In genomic region chr9:57606139-57606851, GRCm38 (mm10) we compare ENCODE assay signal across 9 mouse cellular contexts. TPM values are rescaled to one million over a fixed set of nuclear protein-coding genes. Genes with fewer than 3 reads are reported as not detected.
DNase-seq lines count a peak whose midpoint lies in the region; ATAC-seq and TF ChIP-seq lines count a peak whose summit lies in the region.
"Had no signal": no experiment of that assay in that cellular context is flagged by ENCODE, and none has a peak within 500 bp of the region (broad histone marks: within the 10 kb centered on the region; RNA-seq: fewer than 3 reads in every experiment).

Gene Cplx3 (minus strand): TSS chr9:57606281.

- 4% methylated on average over 24 of the region's 24 CpGs for WGBS in forebrain, embryonic 14.5 days
- WGBS in kidney, adult 2 months = 5% methylated on average over 24 of the region's 24 CpGs
- 8% methylated on average over 24 of the region's 24 CpGs for WGBS in stomach, embryonic 14.5 days

- peak within 1 kb of the TSS; percentile 32; the same call in 1 of the 2 replicates for H3K4me2 ChIP-seq in forebrain, embryonic 14.5 days (ENCODE audit: low read length)
- H3K4me2 ChIP-seq in stomach, embryonic 14.5 days (replicated peaks; ENCODE audit: low read depth, low read length) = no peak within 1 kb of the TSS
- H3K4me2 ChIP-seq: limb, embryonic 15.5 days had no signal

- no peak for TF ChIP-seq POLR2A in kidney, adult 2 months (IDR thresholded peaks at IDR 0.05; ENCODE audit: low read depth, low read length)

- no peak within 1 kb of the TSS for H3K4me3 ChIP-seq in forebrain, embryonic 14.5 days (ENCODE audit: low read depth, low read length)
- no peak within 1 kb of the TSS for H3K4me3 ChIP-seq in kidney, adult 2 months (ENCODE audit: insufficient read depth, low read depth, low read length)
- no peak within 1 kb of the TSS for H3K4me3 ChIP-seq in stomach, embryonic 14.5 days (ENCODE audit: low read depth, low read length)
- H3K4me3 ChIP-seq: limb, embryonic 15.5 days had no signal

- peaks cover 4% of the 10 kb centered on the region; the same call in 1 of the 2 replicates for H3K27me3 ChIP-seq in forebrain, embryonic 14.5 days (replicated peaks; ENCODE audit: control insufficient read depth, insufficient read depth, low read length)
- no peaks in the 10 kb centered on the region for H3K27me3 ChIP-seq in kidney, adult 2 months (replicated peaks; ENCODE audit: control insufficient read depth, insufficient read depth, low read length)
- no peaks in the 10 kb centered on the region for H3K27me3 ChIP-seq in stomach, embryonic 14.5 days (ENCODE audit: control insufficient read depth, insufficient read depth, low read length)

- TF ChIP-seq CTCF in kidney, adult 2 months (conservative IDR thresholded peaks at IDR 0.05; ENCODE audit: insufficient read depth, insufficient read length, low read depth, low read length) = no peak

- H3K36me3 ChIP-seq in forebrain, embryonic 14.5 days (ENCODE audit: control insufficient read depth, insufficient read depth, low read length) = no peaks in the 10 kb centered on the region
- no peaks in the 10 kb centered on the region for H3K36me3 ChIP-seq in kidney, adult 2 months (ENCODE audit: control insufficient read depth, insufficient read depth, low read length)
- H3K36me3 ChIP-seq in stomach, embryonic 14.5 days (ENCODE audit: control insufficient read depth, insufficient read depth, low read length) = no peaks in the 10 kb centered on the region
- H3K36me3 ChIP-seq: limb, embryonic 15.5 days had no signal

- H3K9me3 ChIP-seq in forebrain, embryonic 14.5 days (replicated peaks; ENCODE audit: control insufficient read depth, low read length) = no peaks in the 10 kb centered on the region
- H3K9me3 ChIP-seq in stomach, embryonic 14.5 days (ENCODE audit: control insufficient read depth, low read depth, low read length) = no peaks in the 10 kb centered on the region
- H3K9me3 ChIP-seq: limb, embryonic 15.5 days had no signal

- peak; percentile 41; the same call in 1 of the 2 replicates for ATAC-seq in forebrain, embryonic 14.5 days
- peak; percentile 51; the same call in 1 of the 2 replicates for ATAC-seq in megakaryocyte, adult 5-6 weeks (ENCODE audit: poor library complexity, severe bottlenecking)
- peak; percentile 53; the same call in 1 of the 2 replicates for ATAC-seq in stomach, embryonic 14.5 days (ENCODE audit: insufficient number of reproducible peaks, insufficient read depth, low FRiP score, low read depth)

- no peak within 1 kb of the TSS for H3K27ac ChIP-seq in forebrain, embryonic 14.5 days (ENCODE audit: low read depth, low read length)
- no peak within 1 kb of the TSS for H3K27ac ChIP-seq in kidney, adult 2 months (ENCODE audit: insufficient read depth, low read depth, low read length)
- H3K27ac ChIP-seq in stomach, embryonic 14.5 days (ENCODE audit: low read length) = no peak within 1 kb of the TSS
- H3K27ac ChIP-seq: limb, embryonic 15.5 days had no signal

- peak; percentile 90 for DNase-seq in heart, adult 11 months
- no peak for DNase-seq in heart, adult 9 months (ENCODE audit: low spot score in 2 of 2)
- peak; percentile 83 for DNase-seq in Muller cell, postnatal 12 days (ENCODE audit: inconsistent ontology term)
- peak; percentile 50 for DNase-seq in forebrain, embryonic 14.5 days (ENCODE audit: low spot score)
- DNase-seq in kidney, adult 2 months = peak; percentile 56
- DNase-seq in right cerebral cortex, postnatal 10 days (ENCODE audit: low spot score in 2 of 2) = no peak

- H3K4me1 ChIP-seq in forebrain, embryonic 14.5 days (ENCODE audit: control insufficient read depth, insufficient read depth, low read length) = peaks cover 16% of the 10 kb centered on the region
- H3K4me1 ChIP-seq in kidney, adult 2 months (ENCODE audit: control insufficient read depth, insufficient read depth, low read length) = no peaks in the 10 kb centered on the region
- H3K4me1 ChIP-seq in stomach, embryonic 14.5 days (ENCODE audit: control insufficient read depth, insufficient read depth, low read length) = no peaks in the 10 kb centered on the region

- peak within 1 kb of the TSS; percentile 21; the same call in 1 of the 2 replicates for H3K9ac ChIP-seq in forebrain, embryonic 14.5 days (ENCODE audit: low read length)
- H3K9ac ChIP-seq in stomach, embryonic 14.5 days (replicated peaks; ENCODE audit: low read depth, low read length) = no peak within 1 kb of the TSS
- H3K9ac ChIP-seq: limb, embryonic 15.5 days had no signal

RNA-seq across cellular contexts. Expression of gene Cplx3, which starts in this region (rescaled TPM):
- 0.34 and 0.36 TPM in 2 replicates for polyA plus RNA-seq in forebrain, embryonic 14.5 days (2014; fragmentation: Nextera tagmentation; extraction: Ambion mirVana)
- polyA plus RNA-seq in kidney, adult 2 months (2012; rRNA removed) = 0.42 and 0.47 TPM in 2 replicates
- total RNA-seq in megakaryocyte, adult 5-6 weeks (2015) = not detected in 2 replicates
- not detected in 2 replicates for total RNA-seq in megakaryocyte, adult 5-6 weeks (2017)
- not detected in 2 replicates for polyA plus RNA-seq in stomach, embryonic 14.5 days (2014; fragmentation: Nextera tagmentation; extraction: Ambion mirVana)
- polyA plus RNA-seq: limb, embryonic 15.5 days had no signal

Comparison
In these comparisons a context has a peak if more than half of its experiments do, and no peak if none do; other contexts are left out.
1. DNase-seq: peak in heart, adult 11 months (single experiment) and Muller cell, postnatal 12 days (single experiment); none in heart, adult 9 months (0 of 2) and right cerebral cortex, postnatal 10 days (0 of 2).
2. Peak in DNase-seq, ATAC-seq, H3K9ac ChIP-seq and H3K4me2 ChIP-seq in forebrain, embryonic 14.5 days; RNA of the gene not detected or under 1 TPM.
3. Peak in DNase-seq in kidney, adult 2 months; RNA of the gene not detected or under 1 TPM.
4. Peak in ATAC-seq in megakaryocyte, adult 5-6 weeks; RNA of the gene not detected or under 1 TPM.
5. Peak in ATAC-seq in stomach, embryonic 14.5 days; RNA of the gene not detected or under 1 TPM.
6. Peak in every context shown above with its lines, with median percentiles within 50 percentile points of each other: ATAC-seq.